Mouse (Mus musculus): ENCODE data around the gene Krtap21-1. TPM values are rescaled to one million over a fixed set of nuclear protein-coding genes. Genes with fewer than 3 reads are reported as not detected.

The Krtap21-1 gene
- total RNA-seq (2014; fragmentation: Nextera tagmentation): not detected in 2 replicates
- total RNA-seq (2017): not detected in 2 replicates

DNA sequence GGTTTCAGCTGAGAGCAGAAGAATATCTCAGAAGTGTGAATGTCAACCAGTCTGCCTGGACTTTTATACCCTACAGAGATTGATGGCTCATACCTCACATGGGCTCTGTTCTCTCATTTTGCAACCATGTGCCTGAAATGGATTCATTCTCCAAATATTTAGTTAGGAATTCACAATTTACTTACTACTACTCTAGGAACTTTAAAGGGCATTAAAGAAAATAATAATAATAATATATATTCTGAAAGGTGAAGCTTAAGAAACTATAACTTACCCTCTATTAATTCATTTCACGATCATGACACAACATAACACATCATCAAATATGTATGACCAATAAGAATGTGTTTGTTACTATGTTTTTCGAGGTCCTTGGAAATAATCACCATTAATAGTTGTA lies at the start of gene Krtap21-1:
Gene Krtap21-1, minus strand, starts transcription at position 101 of the 400 bp plus-strand sequence.
- ATAC-seq (replicated peaks; ENCODE audit: low FRiP score, low TSS enrichment, poor library complexity, severe bottlenecking): no peak

DNA sequence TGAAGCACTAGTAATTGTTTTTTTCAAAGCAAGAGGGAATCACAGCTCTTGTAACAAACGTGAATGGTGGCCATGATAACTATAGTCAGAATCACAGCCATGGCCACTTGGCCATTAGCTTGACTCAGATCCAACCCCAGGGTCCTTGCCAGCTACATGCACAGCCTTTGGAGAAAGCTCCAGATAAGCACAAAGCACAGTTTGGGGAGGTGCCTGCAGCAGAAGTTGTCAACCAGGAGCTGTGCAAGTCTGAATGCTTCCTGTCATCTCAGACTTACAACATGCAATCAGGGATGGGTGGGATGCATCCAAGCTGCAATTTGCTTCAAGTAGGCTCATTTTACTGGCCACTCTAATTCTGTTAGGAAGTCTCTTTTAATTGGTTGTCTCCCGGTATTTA lies 25.9 kb upstream of the Krtap21-1 start:
- ATAC-seq (replicated peaks; ENCODE audit: low FRiP score, low TSS enrichment, poor library complexity, severe bottlenecking): no peak

DNA sequence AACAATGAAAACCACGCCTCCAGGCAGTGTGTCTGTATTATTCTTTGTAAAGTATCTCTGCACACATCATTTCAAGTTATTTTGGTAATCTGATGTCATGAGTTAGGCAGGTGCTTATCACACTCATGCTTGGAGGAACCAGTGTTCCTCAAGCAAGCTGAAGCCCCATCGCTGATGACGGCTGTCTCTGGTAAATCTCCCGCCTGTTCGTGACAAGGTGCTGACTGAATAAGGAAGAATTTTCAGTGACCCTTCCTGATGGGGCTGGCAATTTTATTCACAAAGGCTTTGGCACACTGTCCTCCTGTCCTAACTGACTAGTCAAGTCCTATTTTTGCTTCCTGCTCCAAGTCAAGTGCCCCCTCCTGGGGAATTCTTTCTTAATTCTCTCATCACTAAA lies 21.6 kb upstream of the Krtap21-1 start:
- ATAC-seq (replicated peaks; ENCODE audit: low FRiP score, low TSS enrichment, poor library complexity, severe bottlenecking): no peak

DNA sequence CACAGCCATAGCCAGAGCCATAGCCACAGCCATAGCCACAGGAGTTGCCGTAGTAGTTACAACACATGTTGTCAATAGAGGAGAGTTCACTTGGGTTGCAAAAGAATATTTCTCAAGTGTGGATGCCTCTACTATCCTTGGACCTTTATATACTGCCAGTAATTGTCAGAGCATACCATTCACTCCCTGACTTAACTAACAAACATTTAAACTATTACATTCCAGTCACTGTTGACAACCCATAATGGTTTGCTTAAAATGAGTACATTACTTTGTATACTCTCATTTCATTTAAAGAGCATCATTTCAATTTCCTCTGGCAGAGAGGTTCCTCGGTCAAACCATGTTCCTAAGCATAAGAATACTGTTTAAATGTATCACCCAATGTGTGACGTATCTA lies 16.3 kb upstream of the Krtap21-1 start, which contains the start of gene Krtap6-2:
Gene Krtap6-2, minus strand, starts transcription at position 101 of the 400 bp plus-strand sequence.
- ATAC-seq (replicated peaks; ENCODE audit: low FRiP score, low TSS enrichment, poor library complexity, severe bottlenecking): no peak

DNA sequence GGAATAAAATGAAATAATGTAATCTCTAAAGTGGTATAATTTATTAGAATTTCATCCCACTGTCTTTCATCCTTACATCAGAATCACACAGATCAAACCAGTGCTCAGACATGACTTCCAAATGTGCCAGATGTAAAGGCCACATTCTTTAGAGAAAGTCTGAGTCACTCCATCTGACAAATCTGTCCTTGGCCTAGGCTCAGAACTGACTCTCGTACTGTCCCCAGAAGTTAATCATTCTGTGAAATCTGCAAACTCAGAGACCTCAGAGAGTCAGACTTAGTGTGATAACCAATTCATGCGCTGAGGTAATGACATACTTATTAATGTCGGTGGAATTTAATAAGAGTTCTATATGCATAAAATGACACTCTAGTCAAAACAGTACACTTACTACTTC lies 12.6 kb upstream of the Krtap21-1 start:
- ATAC-seq (replicated peaks; ENCODE audit: low FRiP score, low TSS enrichment, poor library complexity, severe bottlenecking): no peak

DNA sequence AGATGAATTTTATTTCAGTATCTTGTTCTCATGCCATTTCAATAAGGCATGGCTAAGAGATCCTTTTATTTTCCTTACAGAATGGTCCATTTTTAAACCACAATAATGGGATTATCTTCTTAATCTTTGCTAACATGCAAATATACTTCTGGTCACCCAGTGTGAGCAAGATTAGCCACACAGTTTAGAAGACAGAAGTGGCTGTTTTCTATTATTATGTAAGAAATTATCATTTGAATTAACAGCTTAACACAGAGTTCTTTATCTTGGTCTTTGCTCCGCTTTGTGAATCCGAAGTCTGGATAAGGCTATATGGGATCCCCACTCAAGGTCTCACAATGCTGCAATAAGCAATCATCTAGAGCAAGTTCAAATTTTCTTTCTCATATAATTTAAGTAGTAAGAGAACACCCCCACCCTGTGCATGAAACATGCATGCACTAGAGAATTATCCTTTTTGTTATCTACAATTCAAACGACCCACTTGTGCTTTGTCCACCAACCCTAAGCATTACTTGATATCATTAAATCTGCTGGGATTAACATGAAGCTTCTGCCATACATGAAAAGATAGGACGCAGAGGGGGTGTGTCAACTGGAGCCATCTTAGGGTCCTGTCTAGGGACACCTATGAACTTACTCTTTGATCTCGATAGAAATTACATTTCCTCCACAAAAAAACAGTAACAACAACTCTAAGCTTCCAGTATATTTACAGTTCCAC lies 6.8 kb upstream of the Krtap21-1 start:
- no peak for ATAC-seq (replicated peaks; ENCODE audit: low FRiP score, low TSS enrichment, poor library complexity, severe bottlenecking)

DNA sequence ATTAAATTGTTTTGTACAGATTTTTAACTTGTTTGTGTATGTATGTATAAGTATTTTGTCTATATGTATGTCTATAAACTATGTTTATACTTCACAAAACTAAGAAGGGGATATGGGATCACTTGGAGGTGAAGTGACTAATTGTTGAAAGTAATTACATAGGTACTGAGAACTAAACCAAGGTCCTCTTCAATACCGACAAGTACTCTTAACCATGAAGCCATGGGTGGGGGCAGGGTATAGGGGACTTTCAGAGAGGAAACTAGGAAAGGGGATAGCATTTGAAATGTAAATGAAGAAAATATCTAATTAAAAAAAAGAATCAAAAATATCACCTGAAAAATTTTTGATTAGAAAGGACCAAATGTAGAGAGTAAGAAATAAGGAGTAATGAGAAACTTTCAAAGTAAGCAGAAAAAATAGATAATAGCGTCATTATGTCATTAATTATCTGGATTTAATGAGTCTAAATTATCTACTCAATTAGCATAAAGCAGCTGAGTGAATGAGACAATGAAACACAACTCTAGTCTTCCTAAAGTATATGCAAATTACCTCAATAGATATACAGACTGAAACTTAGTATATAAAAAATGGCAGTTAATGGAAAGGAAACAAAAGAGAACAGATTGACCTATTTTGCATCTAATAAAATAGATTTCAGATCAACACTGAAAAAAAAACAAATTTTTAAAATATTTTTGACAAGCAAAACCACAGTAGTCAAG lies 30.8 kb downstream of the Krtap21-1 start:
- no peak for ATAC-seq (replicated peaks; ENCODE audit: low FRiP score, low TSS enrichment, poor library complexity, severe bottlenecking)

Other genes starting within 250 kb of the Krtap21-1 start
- gene Gm9789, start 245.9 kb downstream of the Krtap21-1 start, total RNA-seq (2014; fragmentation: Nextera tagmentation): not detected in 2 replicates
- gene Gm9789, start 245.9 kb downstream of the Krtap21-1 start, total RNA-seq (2017): not detected in 2 replicates
- not detected in 2 replicates for gene Gm7735, start 234.4 kb downstream of the Krtap21-1 start, total RNA-seq (2014; fragmentation: Nextera tagmentation)
- not detected in 2 replicates for gene Gm7735, start 234.4 kb downstream of the Krtap21-1 start, total RNA-seq (2017)
- not detected in 2 replicates for gene 1110057P08Rik, start 229.1 kb downstream of the Krtap21-1 start, total RNA-seq (2014; fragmentation: Nextera tagmentation)
- gene 1110057P08Rik, start 229.1 kb downstream of the Krtap21-1 start, total RNA-seq (2017): not detected in 2 replicates
- not detected in 2 replicates for gene Krtap20-2, start 198.0 kb downstream of the Krtap21-1 start, total RNA-seq (2014; fragmentation: Nextera tagmentation)
- gene Krtap20-2, start 198.0 kb downstream of the Krtap21-1 start, total RNA-seq (2017): not detected in 2 replicates
- gene Krtap6-2, start 16.2 kb upstream of the Krtap21-1 start, total RNA-seq (2014; fragmentation: Nextera tagmentation): not detected in 2 replicates
- not detected in 2 replicates for gene Krtap6-2, start 16.2 kb upstream of the Krtap21-1 start, total RNA-seq (2017)
- not detected in 2 replicates for gene Krtap8-1, start 84.1 kb upstream of the Krtap21-1 start, total RNA-seq (2014; fragmentation: Nextera tagmentation)
- not detected in 2 replicates for gene Krtap8-1, start 84.1 kb upstream of the Krtap21-1 start, total RNA-seq (2017)
- gene Krtap7-1, start 104.5 kb upstream of the Krtap21-1 start, total RNA-seq (2014; fragmentation: Nextera tagmentation): not detected in 2 replicates
- not detected in 2 replicates for gene Krtap7-1, start 104.5 kb upstream of the Krtap21-1 start, total RNA-seq (2017)
- not detected in 2 replicates for gene Krtap11-1, start 167.3 kb upstream of the Krtap21-1 start, total RNA-seq (2014; fragmentation: Nextera tagmentation)
- gene Krtap11-1, start 167.3 kb upstream of the Krtap21-1 start, total RNA-seq (2017): not detected in 2 replicates